Mouse (Mus musculus): ENCODE results near the gene Slc16a6. TPM values are rescaled to one million over a fixed set of nuclear protein-coding genes. Genes with fewer than 3 reads are reported as not detected.

The Slc16a6 gene
- polyA plus RNA-seq, 1 experiment: 50.4 TPM

DNA sequence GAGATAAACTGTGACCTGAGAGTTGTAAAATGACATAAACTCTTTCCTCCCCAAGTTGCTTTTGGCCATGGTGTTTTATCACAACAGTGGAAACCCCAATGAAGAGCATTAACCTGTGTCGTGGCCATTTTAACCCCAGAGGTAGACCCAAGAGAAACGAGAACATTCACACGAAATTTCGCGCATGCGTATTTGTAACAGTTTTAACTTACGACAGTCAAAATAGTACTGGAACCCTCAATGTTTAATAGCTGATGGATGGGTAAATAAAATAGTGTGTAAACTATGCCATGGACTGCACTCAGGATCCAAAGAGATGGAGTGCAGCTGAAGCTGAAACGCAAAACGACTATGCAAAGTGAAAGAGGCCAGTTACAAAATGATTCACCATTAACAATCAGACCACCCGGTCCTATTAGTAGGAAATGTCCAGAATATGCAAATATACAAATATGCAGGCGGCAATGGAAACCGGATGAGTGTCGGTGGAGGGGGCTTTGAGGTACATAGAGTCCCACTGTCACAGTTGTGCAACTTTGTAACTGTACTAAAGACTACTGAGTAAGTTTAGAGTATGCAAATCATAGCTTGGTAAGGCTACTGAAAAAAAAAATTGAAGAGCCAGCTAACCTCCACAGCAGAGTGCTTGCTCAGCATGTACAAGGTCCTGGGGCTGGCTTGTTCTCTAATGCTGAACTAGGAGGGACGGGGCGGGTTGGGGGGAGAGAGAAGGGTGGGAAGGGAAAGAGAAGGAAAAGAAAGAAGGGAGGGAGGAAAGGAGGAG is 63.0 kb downstream of the Slc16a6 start:
- Histone ChIP-seq H3K27ac (ENCODE audit: control insufficient read depth, insufficient read depth, low read depth, low read length, poor library complexity) (no peak overlapping the region), H3K4me1 (ENCODE audit: control insufficient read depth, insufficient read depth, low read length) (no peaks in the 10 kb centered on the region), H3K4me3 (replicated peaks; ENCODE audit: control insufficient read depth, low read depth, low read length) (no peak overlapping the region)
- 85% methylated on average over 15 of the region's 15 CpGs for WGBS
- no peak for TF ChIP-seq CTCF (IDR thresholded peaks at IDR 0.05; ENCODE audit: control insufficient read depth, insufficient read depth, low read length)
- no peak for TF ChIP-seq POLR2A (IDR thresholded peaks at IDR 0.05; ENCODE audit: borderline replicate concordance, control insufficient read depth, low read depth, low read length)

DNA sequence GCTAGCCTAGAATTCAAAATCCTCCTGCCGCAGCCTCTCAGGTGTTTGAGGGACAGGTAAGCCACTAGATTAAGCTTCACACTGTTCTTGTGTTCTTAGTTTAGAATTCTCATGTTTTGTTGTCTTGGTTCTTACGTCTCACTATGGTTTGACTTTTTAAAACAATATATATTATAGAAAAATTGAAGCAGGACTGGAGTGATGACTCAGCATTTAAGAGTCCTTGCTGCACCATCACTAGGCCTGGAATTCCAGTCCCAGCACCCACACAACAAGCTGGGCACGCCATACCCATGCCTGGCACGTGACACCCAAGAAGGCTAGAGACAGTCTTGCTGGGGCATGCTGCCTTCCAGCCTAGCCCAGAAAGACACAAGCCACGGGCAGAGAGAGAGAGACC is 67.0 kb downstream of the Slc16a6 start:
- no peak overlapping the region for H3K4me3 ChIP-seq (replicated peaks; ENCODE audit: control insufficient read depth, low read depth, low read length)
- TF ChIP-seq CTCF (IDR thresholded peaks at IDR 0.05; ENCODE audit: control insufficient read depth, insufficient read depth, low read length) (no peak), POLR2A (IDR thresholded peaks at IDR 0.05; ENCODE audit: borderline replicate concordance, control insufficient read depth, low read depth, low read length) (no peak)
- WGBS: 79% methylated on average over 5 of the region's 5 CpGs

More for the DNA sequence above, 67.0 kb downstream of the Slc16a6 start:
- Histone ChIP-seq H3K27ac (ENCODE audit: control insufficient read depth, insufficient read depth, low read depth, low read length, poor library complexity) (no peak overlapping the region), H3K4me1 (ENCODE audit: control insufficient read depth, insufficient read depth, low read length) (0 out of 2 replicates have a peak, but pooled peaks cover 1% of the 10 kb centered on the region)

Other genes starting within 250 kb of the Slc16a6 start
- 0.57 TPM in 1 of 2 replicates, not detected in the other for gene Rgs9, start 175.5 kb downstream of the Slc16a6 start, polyA plus RNA-seq (2011; ENCODE audit: insufficient read depth, insufficient read length, low replicate concordance, missing spikeins)
- 9.0 and 28.9 TPM in 2 replicates for gene Gna13, start 110.8 kb downstream of the Slc16a6 start, polyA plus RNA-seq (2011; ENCODE audit: insufficient read depth, insufficient read length, low replicate concordance, missing spikeins)
- not detected in 2 replicates for gene 9930022D16Rik, start 59.7 kb downstream of the Slc16a6 start, polyA plus RNA-seq (2011; ENCODE audit: insufficient read depth, insufficient read length, low replicate concordance, missing spikeins)
- 13.3 and 19.3 TPM in 2 replicates for gene Amz2, start 47.7 kb downstream of the Slc16a6 start, polyA plus RNA-seq (2011; ENCODE audit: insufficient read depth, insufficient read length, low replicate concordance, missing spikeins)
- gene Arsg, start 224 bp downstream of the Slc16a6 start, polyA plus RNA-seq (2011; ENCODE audit: insufficient read depth, insufficient read length, low replicate concordance, missing spikeins): 1.5 and 3.7 TPM in 2 replicates
- 13.3 and 18.3 TPM in 2 replicates for gene Wipi1, start 138.4 kb upstream of the Slc16a6 start, polyA plus RNA-seq (2011; ENCODE audit: insufficient read depth, insufficient read length, low replicate concordance, missing spikeins)
- gene Prkar1a, start 175.8 kb upstream of the Slc16a6 start, polyA plus RNA-seq (2011; ENCODE audit: insufficient read depth, insufficient read length, low replicate concordance, missing spikeins): 46.3 and 64.2 TPM in 2 replicates
- gene Fam20a, start 248.7 kb upstream of the Slc16a6 start, polyA plus RNA-seq (2011; ENCODE audit: insufficient read depth, insufficient read length, low replicate concordance, missing spikeins): 2.7 and 3.4 TPM in 2 replicates

All from bone marrow, adult 2 months (tissue).